8 mouse cellular contexts compared by ENCODE assay signal in the genomic region with DNA sequence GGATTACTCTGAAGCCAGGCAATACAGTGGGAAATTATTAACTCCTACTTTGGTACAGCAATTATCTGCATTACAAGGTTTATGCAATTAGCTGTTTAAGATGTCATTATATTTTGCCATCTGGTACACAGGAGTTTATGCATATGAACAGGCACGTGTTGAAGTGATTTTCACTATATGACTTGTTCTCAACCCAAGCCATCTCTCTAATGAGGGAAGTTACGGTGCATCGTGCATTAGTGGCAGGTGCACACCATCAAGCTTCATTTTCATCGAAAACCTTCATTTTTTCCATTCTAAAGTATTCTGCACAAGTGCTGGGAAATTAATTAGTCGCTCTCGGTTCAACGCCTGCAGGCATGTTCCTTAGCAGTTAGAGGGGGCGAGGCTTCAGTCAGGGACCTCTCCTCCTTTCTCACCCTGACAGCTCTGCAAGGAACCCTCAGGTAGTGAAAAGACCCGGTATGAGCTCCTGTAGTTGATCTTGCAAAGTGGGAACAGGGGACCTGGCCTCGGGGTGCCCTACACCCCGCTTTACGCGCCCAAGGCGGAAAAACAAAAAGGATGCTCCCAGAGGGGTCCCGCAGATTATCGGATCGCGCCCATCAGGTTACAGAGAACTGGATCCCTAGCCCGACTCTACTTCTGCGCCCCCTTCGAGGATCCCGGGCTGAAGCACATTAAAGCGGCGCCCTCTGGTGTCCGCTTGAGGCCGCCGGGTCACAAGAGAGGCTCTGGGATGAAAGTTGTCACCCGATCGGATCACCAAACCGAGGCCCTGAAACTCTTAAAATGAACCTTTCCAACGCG. TPM values are rescaled to one million over a fixed set of nuclear protein-coding genes. Genes with fewer than 3 reads are reported as not detected.
DNase-seq lines count a peak whose midpoint lies in the region; TF ChIP-seq lines count a peak whose summit lies in the region.

No protein-coding gene starts in this region.

- TF ChIP-seq POLR2A in cortical plate, adult 2 months (IDR thresholded peaks at IDR 0.05; ENCODE audit: extremely low read depth, insufficient read depth, low read length): no peak

- no peaks in the 10 kb centered on the region for H3K9me3 ChIP-seq in megakaryocyte, embryonic 14.5 days

- peak overlapping the region; percentile 7; the same call in 1 of the 2 replicates for H3K4me3 ChIP-seq in cortical plate, adult 2 months (ENCODE audit: insufficient read depth, low read length)
- peak overlapping the region; percentile 89 for H3K4me3 ChIP-seq in megakaryocyte, embryonic 14.5 days (replicated peaks)

- no peaks in the 10 kb centered on the region for H3K4me1 ChIP-seq in cortical plate, adult 2 months (ENCODE audit: control insufficient read depth, insufficient read depth, low read length)
- H3K4me1 ChIP-seq in megakaryocyte, embryonic 14.5 days: peaks cover 16% of the 10 kb centered on the region

- peaks cover 31% of the 10 kb centered on the region for H3K27me3 ChIP-seq in megakaryocyte, embryonic 14.5 days (replicated peaks)

- DNase-seq in ZHBTc4 (ENCODE audit: low read depth, low spot score): peak; percentile 77
- DNase-seq in gastrocnemius, postnatal 10 days: peak; percentile 81
- DNase-seq in induced T-regulatory cell, adult 2 months (ENCODE audit: low read depth): peak; percentile 77
- peak; percentile 46 to 63 for DNase-seq in left cerebral cortex, adult 8-10 months (ENCODE audit: low spot score in 2 of 2)
- peak; percentile 77 for DNase-seq in right cerebral cortex, postnatal 14 days
- peak; percentile 62 to 78 for DNase-seq in urinary bladder, postnatal 4 days (ENCODE audit: low spot score in 2 of 2)

- TF ChIP-seq CTCF in cortical plate, adult 2 months (IDR thresholded peaks at IDR 0.05; ENCODE audit: extremely low read depth, insufficient read depth, low read length): peak; percentile 48

- H3K27ac ChIP-seq in cortical plate, adult 2 months (ENCODE audit: insufficient read depth, low read length): no peak overlapping the region

- no peaks in the 10 kb centered on the region for H3K36me3 ChIP-seq in megakaryocyte, embryonic 14.5 days (replicated peaks; ENCODE audit: low read length)

RNA-seq across cellular contexts. Expression of gene Nfia, which starts 27.0 kb away (rescaled TPM):
- polyA plus RNA-seq in cortical plate, adult 2 months (2012; rRNA removed): 21.5 and 24.1 TPM in 2 replicates
- total RNA-seq in gastrocnemius, postnatal 10 days (2021): 100 to 1,000 TPM; 111 to 124 TPM
- total RNA-seq in left cerebral cortex, adult 8-10 months (2022): 10 to 100 TPM; 55.9 to 77.3 (median 71.0) TPM
- polyA plus RNA-seq in megakaryocyte, embryonic 14.5 days (2012; ENCODE audit: insufficient read depth, low replicate concordance): 0.02 TPM in 1 of 2 replicates, not detected in the other

RNA-seq across cellular contexts. Expression of gene E130114P18Rik, which starts 32.4 kb away (rescaled TPM):
- polyA plus RNA-seq in cortical plate, adult 2 months (2012; rRNA removed): 12.7 and 14.3 TPM in 2 replicates
- 1 to 10 TPM; 1.4 TPM for total RNA-seq in gastrocnemius, postnatal 10 days (2021)
- total RNA-seq in left cerebral cortex, adult 8-10 months (2022): 1 to 10 TPM; 5.0 to 8.3 (median 6.2) TPM
- polyA plus RNA-seq in megakaryocyte, embryonic 14.5 days (2012; ENCODE audit: insufficient read depth, low replicate concordance): not detected in 2 replicates
